Mouse (Mus musculus): ENCODE results near the gene Ptpn22.
A peak's percentile ranks its signal among the peaks of the same experiment; 100 is the strongest.

DNA sequence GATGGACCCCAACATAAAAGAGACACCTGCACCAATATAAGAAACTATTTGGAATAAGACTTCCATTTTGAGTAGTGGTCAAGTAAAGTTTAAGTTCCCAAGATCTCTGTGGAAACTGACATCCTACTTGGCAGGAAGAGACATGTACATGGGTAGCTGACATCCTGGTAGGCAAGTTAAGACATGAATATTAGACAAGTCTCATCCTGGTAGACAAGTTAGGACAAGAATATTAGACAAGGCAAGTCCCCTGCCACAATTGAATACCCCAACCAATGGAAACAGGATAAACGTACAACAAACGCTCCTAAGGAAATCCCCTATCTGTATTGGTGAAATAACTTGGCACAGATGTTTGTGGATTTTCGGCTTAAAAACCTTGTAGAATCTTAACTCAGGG lies 33.8 kb downstream of the Ptpn22 start:
- TF ChIP-seq NRF1 (IDR thresholded peaks at IDR 0.05; ENCODE audit: low read depth, low read length) (no peak), MEF2A (IDR thresholded peaks at IDR 0.05; ENCODE audit: borderline replicate concordance, low read depth, low read length) (0 out of 2 replicates have a peak, but pooled peaks have one; percentile 40), POLR2A (IDR thresholded peaks at IDR 0.05; ENCODE audit: low read depth, low read length) (no peak), MXI1 (IDR thresholded peaks at IDR 0.05; ENCODE audit: low read depth, low read length) (no peak), EP300 (IDR thresholded peaks at IDR 0.05; ENCODE audit: low read length) (peak; percentile 47; the same call in 1 of the 2 replicates), ZNF384 (IDR thresholded peaks at IDR 0.05; ENCODE audit: low read depth, low read length) (no peak), CTCF (conservative IDR thresholded peaks at IDR 0.05 in 1 of 2, IDR thresholded peaks at IDR 0.05 in 1 of 2; ENCODE audit: low read depth in 2 of 2, low read length in 2 of 2) (no peak)

All from CH12.LX (cell line).